Mouse (Mus musculus): ENCODE data around the gene Pde7b.

Gene Pde7b

DNA sequence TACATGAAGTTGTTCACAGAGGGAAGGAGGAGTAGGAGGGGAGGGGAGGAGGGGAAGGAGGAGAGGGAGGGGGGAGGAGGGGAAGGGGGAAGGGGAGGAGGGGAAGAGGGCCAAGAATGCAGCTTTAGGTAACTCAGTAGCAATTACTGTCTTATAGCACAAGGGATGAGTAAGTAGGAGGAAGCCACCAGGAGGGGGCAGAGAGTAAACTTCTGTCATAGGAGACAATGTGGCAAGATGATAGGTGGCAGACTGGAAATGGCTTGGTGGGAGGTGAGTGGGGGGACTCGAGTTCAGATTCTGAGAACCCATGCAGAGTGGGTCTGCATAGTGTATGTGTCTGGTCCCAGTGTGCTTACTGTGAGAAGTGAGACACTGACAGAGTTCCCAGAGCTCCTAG is 234.1 kb downstream of the Pde7b start:
- no peak for DNase-seq

- no peak for DNase-seq
Observed at GRCm38 (mm10) chr10:20490281-20490680, 234.6 kb downstream of the Pde7b start.

DNA sequence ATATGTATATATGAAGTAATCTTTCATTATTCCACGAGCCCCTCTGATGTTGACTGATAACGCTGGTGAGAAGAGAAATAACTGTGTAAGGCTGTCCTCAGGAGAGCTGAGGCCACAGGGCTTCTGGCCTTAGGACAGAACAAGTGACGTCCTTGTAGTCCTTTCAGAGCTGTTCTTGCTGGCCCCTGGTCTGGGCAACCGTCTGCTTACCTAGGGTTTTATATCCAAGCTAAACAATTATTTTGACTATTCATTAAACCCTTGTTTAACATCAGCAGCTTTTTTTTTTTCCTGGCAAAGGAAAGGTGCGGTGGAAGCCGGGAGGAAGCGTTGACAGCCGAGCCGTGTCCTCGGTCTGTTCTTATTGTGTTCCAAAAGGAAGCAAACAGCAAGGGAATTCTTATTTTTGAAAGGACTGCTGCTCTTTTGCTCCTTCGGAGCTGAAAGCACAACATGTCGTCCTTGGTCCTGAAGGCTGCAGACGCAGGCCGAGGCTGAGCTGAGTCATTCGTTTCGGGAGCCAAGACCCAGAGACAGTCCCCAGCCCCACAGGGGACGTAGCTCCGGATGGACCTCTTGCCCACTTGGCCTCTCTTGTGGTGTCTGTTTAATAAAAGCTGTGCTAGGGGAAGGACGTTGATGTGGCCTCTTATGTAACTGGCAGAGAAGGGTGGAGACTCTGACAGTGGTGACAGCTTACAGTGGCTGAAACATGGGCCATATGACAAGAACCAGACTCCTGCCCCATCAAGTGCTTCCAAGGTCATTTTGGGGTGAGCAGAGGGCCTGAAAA is 238.2 kb downstream of the Pde7b start:
- DNase-seq: peak; percentile 9 to 21

GRCm38 (mm10) chr10:20485816-20486215 is 239.1 kb downstream of the Pde7b start:
- DNase-seq: no peak

DNA sequence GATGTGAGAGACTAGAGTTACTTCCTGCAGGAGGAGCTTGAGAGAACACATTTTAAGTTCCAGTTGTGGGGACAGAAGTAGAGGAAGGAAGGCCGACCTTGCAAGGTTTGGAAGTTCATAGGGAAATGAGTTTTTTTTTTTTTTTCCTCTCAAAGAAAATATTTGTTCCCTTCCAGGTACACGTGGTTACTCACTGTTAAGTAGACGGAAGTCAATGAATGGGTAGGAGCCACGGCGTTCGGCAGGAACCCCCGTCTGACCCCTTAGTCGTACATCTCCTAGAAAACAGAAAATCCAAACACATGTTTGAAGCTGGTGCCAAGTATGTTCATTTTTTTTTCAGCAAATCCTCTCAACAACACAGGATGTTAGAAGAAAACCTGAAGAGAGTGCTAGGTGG is 245.4 kb downstream of the Pde7b start:
- DNase-seq: no peak

DNA sequence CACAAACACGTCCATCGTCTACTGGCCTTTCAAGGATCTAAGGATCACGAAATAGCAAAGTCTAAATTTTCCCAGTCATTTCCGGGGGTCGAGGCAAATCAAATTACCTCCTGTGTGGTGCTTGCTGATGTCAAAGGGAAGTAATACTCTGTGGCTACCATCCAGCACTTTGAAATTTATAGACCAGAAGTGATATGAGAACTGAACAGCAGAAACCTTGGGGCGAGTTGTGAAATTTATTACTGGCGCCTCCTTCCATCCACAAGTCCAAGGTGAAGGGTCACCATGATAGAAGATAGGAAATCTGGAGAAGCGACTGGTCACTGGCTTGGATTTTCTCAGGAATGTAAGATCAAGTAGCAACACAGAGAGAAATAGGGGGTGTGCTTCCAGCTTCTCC is 246.4 kb downstream of the Pde7b start:
- no peak for DNase-seq

DNA sequence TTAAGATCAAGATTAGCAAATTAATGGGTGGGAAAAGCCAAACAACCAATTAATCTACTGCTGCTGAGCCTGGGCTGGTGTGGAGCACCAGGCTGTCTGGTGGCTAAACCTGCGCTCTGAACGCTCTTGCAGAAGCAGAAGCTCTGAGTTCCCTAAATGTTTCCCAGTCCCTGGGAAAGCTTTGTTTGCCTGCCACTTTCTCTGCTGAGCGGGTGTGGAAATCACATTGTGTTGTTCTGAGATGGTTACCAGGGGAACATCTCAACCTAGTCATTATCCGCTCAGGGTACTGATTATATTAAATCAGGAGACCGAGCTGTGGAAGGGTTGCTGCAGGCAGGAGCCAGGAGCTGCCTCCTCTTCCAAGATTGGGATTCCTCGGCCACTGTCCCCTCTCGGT is 250.0 kb downstream of the Pde7b start:
- no peak for DNase-seq

GRCm38 (mm10) chr10:20474036-20474435 is 250.8 kb downstream of the Pde7b start:
- DNase-seq: no peak

DNA sequence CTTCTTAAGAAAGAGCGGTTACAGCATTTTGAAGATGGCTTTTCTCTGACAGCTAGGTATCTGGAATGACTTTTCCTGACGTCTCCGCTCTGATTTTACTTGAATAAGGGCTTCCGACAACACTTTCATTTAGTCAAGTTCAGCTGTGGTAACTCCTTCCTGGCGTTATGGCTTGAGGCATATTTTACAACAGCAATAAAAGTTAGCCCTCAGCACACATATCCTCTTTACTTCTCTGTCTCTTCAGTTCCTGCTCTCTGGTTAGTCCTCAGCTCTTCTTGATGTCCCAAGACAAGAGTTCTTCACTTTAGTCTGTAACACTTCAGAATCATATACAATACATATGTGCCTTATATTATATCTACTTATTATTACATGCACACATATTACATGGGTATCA is 251.4 kb downstream of the Pde7b start:
- DNase-seq: no peak

DNA sequence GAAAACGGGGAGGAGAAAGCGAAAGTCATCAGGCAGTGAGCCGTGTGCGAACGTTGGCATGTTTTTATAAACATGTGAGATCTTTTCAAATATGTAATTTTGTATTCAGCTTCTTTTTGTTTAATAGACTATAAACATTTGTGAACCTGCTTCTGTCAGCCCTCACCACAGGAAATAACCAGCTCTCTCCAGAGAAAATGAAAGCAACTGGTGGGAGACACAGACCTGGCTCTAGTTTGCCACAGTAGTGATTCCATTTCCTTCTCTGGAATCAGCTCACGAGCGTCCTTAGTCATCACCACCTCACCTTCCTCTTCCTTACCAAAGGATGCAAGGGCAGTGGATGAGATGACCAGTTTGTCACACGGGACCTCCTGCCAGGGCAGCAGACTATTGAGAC is 252.9 kb downstream of the Pde7b start:
- no peak for DNase-seq

DNA sequence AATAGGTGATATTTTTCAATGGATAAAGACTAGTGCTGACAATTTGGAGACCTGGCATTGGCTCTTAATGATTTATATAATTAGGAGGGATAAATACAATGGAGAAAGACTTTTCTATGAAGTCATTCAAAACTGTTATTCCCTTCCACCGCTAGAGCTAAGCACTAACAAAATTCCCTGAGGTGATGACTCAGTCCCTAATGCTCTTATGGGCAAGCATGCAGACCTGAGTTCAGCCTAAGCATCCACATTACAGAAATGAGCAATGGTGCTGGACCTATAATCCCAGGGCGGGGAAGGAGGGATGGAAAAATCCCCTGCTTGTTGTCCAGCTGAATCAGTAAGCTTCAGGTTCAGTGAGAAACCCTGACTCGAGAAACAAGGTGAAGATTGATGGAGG is 260.2 kb downstream of the Pde7b start:
- DNase-seq: no peak

GRCm38 (mm10) chr10:20463941-20464340 is 260.9 kb downstream of the Pde7b start:
- DNase-seq: no peak

DNA sequence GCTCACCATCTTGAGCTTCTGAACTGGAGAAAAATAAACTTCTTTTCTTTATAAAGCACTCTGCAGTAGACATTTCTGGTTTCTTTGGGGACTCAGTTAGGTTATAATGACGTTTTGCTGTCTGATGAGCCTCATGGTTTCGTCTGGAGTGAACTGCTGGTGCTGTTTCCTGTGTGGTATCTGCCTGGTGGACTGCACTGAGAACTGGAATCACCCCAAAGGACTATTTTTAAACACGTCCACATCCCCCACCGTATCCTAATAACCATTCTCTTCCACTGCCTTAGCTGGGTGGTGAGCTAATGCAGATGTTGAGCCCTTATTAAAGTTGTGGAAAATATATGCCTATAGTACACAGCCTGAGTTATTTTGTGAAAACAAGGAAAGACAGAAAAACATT is 262.3 kb downstream of the Pde7b start:
- no peak for DNase-seq

DNA sequence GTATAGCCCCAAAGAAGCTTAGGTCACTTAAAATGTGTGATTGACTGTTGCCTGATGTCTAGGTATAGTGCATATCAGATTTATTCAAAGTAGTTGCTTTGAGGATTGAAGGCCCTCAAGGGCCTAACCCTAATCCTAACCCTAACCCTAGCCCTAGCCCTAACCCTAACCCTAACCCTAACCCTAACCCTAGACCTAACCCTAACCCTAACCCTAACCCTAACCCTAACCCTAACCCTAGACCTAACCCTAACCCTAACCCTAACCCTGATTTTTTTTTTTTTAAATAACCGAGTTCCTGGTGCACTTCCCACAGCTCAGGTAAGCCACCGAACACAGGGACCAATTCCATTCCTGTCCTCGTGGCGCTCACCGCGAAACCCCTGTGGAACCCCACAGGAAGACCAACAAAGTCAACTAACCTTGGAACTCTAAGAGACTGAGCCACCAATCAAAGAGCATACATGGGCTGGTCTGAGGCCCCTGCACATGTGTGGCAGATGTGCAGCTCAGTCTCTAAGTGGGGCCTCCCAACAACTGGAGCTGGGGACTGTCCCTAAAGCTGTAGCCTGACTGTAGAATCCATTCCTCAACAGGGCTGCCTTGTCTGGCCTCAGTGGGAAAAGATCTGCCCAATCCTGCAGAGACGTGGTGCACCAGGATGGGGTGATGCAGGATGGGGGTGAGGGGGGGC is 265.1 kb downstream of the Pde7b start:
- no peak for DNase-seq

GRCm38 (mm10) chr10:20459160-20459559 is 265.7 kb downstream of the Pde7b start:
- DNase-seq: no peak

- DNase-seq: no peak
Observed at GRCm38 (mm10) chr10:20454387-20455065, 270.4 kb downstream of the Pde7b start.

DNA sequence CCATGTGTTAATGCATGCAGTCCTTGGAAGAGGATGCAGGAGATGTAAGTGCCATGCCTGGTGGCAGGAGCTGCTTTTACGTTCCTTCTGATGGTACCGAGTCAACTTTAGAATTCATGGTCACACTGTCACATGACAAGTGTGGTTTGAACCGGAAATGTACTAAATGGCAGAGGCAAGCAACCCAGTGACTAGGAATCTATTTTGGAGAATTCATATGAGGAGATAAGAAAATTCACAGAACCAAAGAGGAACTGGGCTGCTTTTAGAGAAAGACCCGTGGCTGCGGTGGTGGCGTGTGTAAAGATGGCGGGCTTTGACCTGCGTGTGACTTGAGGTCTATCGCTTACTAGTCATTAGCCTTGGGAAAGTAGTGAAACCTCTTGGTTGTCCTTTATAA is 287.4 kb downstream of the Pde7b start:
- no peak for DNase-seq

- no peak for DNase-seq
Observed at GRCm38 (mm10) chr10:20437021-20437420, 287.9 kb downstream of the Pde7b start.

DNA sequence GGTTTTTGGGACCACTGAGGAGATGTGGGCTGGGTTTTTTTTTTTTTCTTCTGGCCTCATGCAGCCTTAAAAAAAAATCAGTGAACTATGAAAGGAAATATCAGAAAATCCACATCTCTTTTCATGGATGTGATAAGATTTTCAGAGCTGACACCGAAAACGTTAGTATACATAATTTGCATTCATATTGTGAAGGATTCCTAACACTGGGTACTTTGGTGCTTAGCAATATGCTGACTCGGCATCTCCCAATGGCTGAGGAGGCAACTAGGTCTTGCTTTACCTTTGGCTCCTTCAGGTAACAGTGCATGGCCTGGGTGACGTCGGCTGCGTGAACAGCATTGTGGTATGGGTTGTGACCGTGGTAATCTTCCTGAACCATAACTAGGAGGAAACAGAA is 289.0 kb downstream of the Pde7b start:
- no peak for DNase-seq

- no peak for DNase-seq
Observed at GRCm38 (mm10) chr10:20431336-20431735, 293.5 kb downstream of the Pde7b start.

DNA sequence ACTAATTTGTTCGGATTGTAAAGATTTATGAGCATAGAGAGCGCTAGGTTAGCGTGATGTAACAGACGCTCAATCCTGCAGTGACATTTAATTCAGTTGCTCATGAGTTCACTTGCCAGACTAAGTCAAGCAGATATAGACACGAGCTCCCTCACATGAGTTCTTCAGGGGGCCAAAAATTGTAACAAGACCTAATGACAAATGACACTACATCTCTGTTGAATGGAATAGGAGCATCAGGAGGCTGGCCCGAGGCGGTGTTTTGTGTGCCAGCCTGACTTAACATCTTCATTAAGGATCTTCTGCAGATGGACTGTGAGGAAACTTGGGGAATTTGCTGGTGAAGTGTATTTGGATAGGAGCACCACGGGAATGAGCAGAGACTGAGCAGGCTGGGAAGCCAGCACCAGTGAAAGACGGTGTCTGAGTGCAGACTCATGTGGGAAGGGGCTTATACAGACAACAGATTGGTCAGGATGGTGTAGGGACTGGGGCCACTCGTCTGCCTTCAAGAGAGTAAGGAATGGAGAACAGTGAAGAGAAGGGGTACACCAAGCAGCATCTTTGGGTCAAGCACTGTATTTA is 303.5 kb downstream of the Pde7b start:
- peak; percentile 87 to 88 for DNase-seq

DNA sequence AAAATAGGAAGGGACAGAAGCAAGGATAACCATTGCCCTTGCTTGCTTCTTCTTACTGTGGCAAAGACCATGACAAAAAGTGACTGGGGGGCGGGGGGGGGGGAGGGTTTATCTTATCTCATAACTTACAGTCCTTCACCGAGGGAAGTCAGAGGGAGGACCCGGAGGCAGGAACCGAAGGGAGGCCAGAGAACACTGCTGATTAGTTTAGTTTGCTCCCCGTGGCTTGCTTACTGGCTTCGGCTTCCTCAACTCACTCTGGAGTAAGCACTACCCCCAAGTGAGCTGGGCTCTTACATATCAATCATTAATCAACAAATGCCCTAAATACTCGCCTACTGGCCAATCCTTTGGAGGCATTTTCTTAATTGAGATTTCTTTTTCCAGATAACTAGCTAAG is 304.6 kb downstream of the Pde7b start:
- DNase-seq: no peak

DNA sequence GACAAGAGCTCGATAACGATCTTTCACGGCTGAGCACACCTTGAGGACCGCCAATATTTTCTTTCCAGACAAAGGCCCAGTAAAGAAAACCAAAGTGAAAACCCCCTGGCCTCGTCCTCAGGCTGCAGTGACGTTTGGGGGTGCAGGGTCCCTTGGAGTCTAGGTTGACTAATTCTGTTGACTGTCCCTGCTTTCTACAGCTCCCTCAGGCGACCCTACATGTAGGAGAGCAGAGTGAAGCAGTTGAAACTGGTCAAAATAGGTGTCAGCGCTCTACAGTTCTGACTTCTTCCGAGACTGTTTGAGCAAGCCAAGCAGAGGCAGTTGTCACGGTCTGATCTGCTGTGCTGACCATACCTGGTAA is 306.0 kb downstream of the Pde7b start:
- DNase-seq: no peak

Measured in cerebellum, postnatal 10 days (tissue).